Mouse (Mus musculus): ENCODE measurements around the gene Thy1.

GRCm38 (mm10) chr9:44078136-44078797 lies 35.1 kb downstream of the Thy1 start:
- TF ChIP-seq POLR2A (IDR thresholded peaks at IDR 0.05; ENCODE audit: insufficient read depth, low read depth, low read length), result no peak
- TF ChIP-seq CTCF (IDR thresholded peaks at IDR 0.05), result no peak
- no peak for TF ChIP-seq EP300 (IDR thresholded peaks at IDR 0.05; ENCODE audit: insufficient read depth, low read depth, low read length)
